Mouse (Mus musculus) left cerebral cortex, postnatal 25 days (tissue): ENCODE results near the gene Crtc2. TPM values are rescaled to one million over a fixed set of nuclear protein-coding genes. Genes with fewer than 3 reads are reported as not detected.
"Not testable (repeated sequence)": the region's sequence is repeated elsewhere in the genome, so short reads cannot be mapped to it uniquely, and the experiment has no call there.

ENCODE experiments used
- DNase-seq, 2 experiments: peaks; one replicate each; pipeline ENCODE4 v3.0.0; 2022; ENCODE audit warnings: low spot score in 2 of 2, mixed read lengths in 1 of 2
- intact Hi-C: fragments of 180-260 bp; cut with DNase I; formaldehyde crosslinking; loops from one replicate; pipeline ENCODE4 v1.15.1; 2025
- total RNA-seq, 2 experiments: library from RNA; stranded (reverse); gene quantifications; 2 replicates each; pipeline ENCODE4 v1.2.3; 2021

Gene Crtc2
- total RNA-seq, 2 experiments from 2014 or later: 25.8 to 30.7 TPM

GRCm38 (mm10) chr3:90265034-90265931, 11.3 kb downstream of the Crtc2 start, which contains the start of gene Dennd4b:
TSS of gene Dennd4b (plus strand) at chr3:90265185.
- DNase-seq: peak; percentile 85 to 86
- intact Hi-C loops: loop anchor here (1.0 to 5.0 kb wide), 2 partner anchors 27 to 107 kb away; no protein-coding TSS in a partner anchor

GRCm38 (mm10) chr3:90265932-90266741, 12.2 kb downstream of the Crtc2 start:
- DNase-seq: no peak
- intact Hi-C loops: loop anchor here (1.0 to 5.0 kb wide), 2 partner anchors 26 to 106 kb away; no protein-coding TSS in a partner anchor

- intact Hi-C loops: loop anchor here (5.0 kb wide), 1 partner anchor 105 kb away; no protein-coding TSS in a partner anchor
- DNase-seq: no peak
Observed at GRCm38 (mm10) chr3:90266901-90267775, 13.2 kb downstream of the Crtc2 start.

GRCm38 (mm10) chr3:90268190-90268589, 14.2 kb downstream of the Crtc2 start:
- intact Hi-C loops: loop anchor here (5.0 kb wide), 1 partner anchor 104 kb away; no protein-coding TSS in a partner anchor

GRCm38 (mm10) chr3:90268971-90269370, 15.0 kb downstream of the Crtc2 start:
- no peak for DNase-seq
- intact Hi-C loops: loop anchor here (5.0 kb wide), 1 partner anchor 103 kb away; no protein-coding TSS in a partner anchor

More at GRCm38 (mm10) chr3:90268190-90268589, 14.2 kb downstream of the Crtc2 start:
- DNase-seq: no peak

- DNase-seq: no peak
- intact Hi-C loops: no loop called here
Observed at GRCm38 (mm10) chr3:90270784-90271183, 16.8 kb downstream of the Crtc2 start.

- DNase-seq: no peak
- intact Hi-C loops: no loop called here
Observed at GRCm38 (mm10) chr3:90272170-90272569, 18.2 kb downstream of the Crtc2 start.

GRCm38 (mm10) chr3:90273855-90274254, 19.9 kb downstream of the Crtc2 start:
- intact Hi-C loops: no loop called here
- no peak for DNase-seq

GRCm38 (mm10) chr3:90275286-90275685, 21.3 kb downstream of the Crtc2 start:
- intact Hi-C loops: no loop called here
- no peak for DNase-seq

GRCm38 (mm10) chr3:90276858-90277257, 22.9 kb downstream of the Crtc2 start:
- intact Hi-C loops: no loop called here
- no peak for DNase-seq

- intact Hi-C loops: no loop called here
Observed at GRCm38 (mm10) chr3:90277793-90278192, 23.8 kb downstream of the Crtc2 start.

GRCm38 (mm10) chr3:90278211-90278610, 24.2 kb downstream of the Crtc2 start:
- no peak for DNase-seq
- intact Hi-C loops: no loop called here

More at GRCm38 (mm10) chr3:90277793-90278192, 23.8 kb downstream of the Crtc2 start:
- DNase-seq: no peak

GRCm38 (mm10) chr3:90279216-90279615, 25.3 kb downstream of the Crtc2 start:
- intact Hi-C loops: no loop called here
- DNase-seq: no peak

GRCm38 (mm10) chr3:90279743-90280142, 25.8 kb downstream of the Crtc2 start:
- DNase-seq: no peak
- intact Hi-C loops: no loop called here

GRCm38 (mm10) chr3:90280708-90281107, 26.7 kb downstream of the Crtc2 start:
- no peak for DNase-seq

GRCm38 (mm10) chr3:90284150-90284549, 30.2 kb downstream of the Crtc2 start:
- DNase-seq: no peak
- intact Hi-C loops: loop anchor here (2.0 kb wide), 1 partner anchor 87 kb away; no protein-coding TSS in a partner anchor

More at GRCm38 (mm10) chr3:90280708-90281107, 26.7 kb downstream of the Crtc2 start:
- intact Hi-C loops: no loop called here

- DNase-seq, intact Hi-C loops: not testable (repeated sequence)
Observed at GRCm38 (mm10) chr3:90289403-90289802, 35.4 kb downstream of the Crtc2 start.

GRCm38 (mm10) chr3:90290602-90291001, 36.6 kb downstream of the Crtc2 start:
- no peak for DNase-seq
- intact Hi-C loops: loop anchor here (10.0 kb wide), 1 partner anchor 184 kb away; the partner anchor contains the start of gene Ilf2

- intact Hi-C loops: loop anchor here (1.0 to 10.0 kb wide), 3 partner anchors 27 to 183 kb away; partner anchors contain the start of genes Dennd4b and Ilf2
- no peak for DNase-seq
Observed at GRCm38 (mm10) chr3:90291982-90292344, 38.0 kb downstream of the Crtc2 start.
